Mouse (Mus musculus) brain, embryonic 14.5 days (tissue): ENCODE measurements at regions not wholly inside any gene's neighbourhood (a gene's known extent, or its start where the extent isn't known, plus 50 kb on each side); places are given as distances from the start of the nearest gene placed in this dataset.

Experiments
- CTCF ChIP-seq: fragments of 200-500 bp; IDR thresholded peaks from 2 replicates; pipeline ENCODE4 v1.5.1; 2012; ENCODE audit warnings: inconsistent platforms, mild to moderate bottlenecking, moderate library complexity, borderline replicate concordance; ENCODE audit not compliant: insufficient read depth, insufficient read length; ENCODE audit errors: extremely low read depth
- POLR2A ChIP-seq: fragments of 200-500 bp; IDR thresholded peaks from 2 replicates; pipeline ENCODE4 v1.6.1; 2012; ENCODE audit warnings: mild to moderate bottlenecking, inconsistent platforms, borderline replicate concordance; ENCODE audit not compliant: poor library complexity, insufficient read depth, insufficient read length, severe bottlenecking; ENCODE audit errors: extremely low read depth

GRCm38 (mm10) chr3:103513411-103513810 lies 61.6 kb upstream of the Syt6 start:
- TF ChIP-seq CTCF: no peak
- no peak for TF ChIP-seq POLR2A
